11 mouse cellular contexts compared by ENCODE assay signal in the genomic region with DNA sequence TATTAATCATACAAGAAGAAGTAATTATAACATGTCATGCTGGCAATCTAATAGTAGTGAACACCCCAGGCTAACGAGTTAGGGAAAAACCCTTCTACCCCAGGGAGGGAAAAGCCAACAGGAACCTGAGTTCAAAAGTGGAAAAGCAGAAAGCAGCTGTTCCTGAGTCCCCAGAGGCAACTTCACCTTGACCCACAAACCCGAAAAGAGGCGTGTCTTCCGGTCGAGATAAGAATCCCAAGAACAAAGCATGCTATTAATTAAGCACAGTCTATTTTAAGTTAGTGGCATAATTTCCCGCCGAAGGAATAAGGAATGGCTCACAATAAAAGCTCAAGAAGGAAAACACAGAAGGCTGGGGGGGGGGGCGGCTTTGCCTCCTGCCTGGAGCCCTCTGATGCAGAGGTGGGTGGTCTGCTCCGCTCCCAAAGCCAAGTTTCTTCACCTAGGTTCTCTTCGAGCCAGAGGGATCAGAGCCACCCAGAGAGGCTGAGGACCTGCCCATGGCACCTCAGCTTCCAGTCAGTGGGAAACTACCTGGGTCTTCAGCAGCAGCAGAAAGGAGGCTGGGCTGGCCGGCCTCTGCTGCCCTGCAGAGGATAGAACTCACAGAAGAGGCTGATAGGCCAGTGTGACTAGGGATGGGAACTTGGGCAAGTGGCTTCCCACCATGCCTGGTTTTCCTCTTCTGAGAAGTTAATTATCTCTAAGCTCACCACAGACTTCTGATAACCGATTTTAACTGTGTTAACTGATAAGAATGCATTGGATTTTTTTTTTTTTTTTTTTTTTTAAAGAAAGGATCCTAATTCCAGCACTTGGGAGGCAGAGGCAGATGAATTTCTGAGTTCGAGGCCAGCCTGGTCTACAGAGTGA. TPM values are rescaled to one million over a fixed set of nuclear protein-coding genes. Genes with fewer than 3 reads are reported as not detected.
DNase-seq lines count a peak whose midpoint lies in the region; ATAC-seq and TF ChIP-seq lines count a peak whose summit lies in the region.
"Had no signal": no experiment of that assay in that cellular context is flagged by ENCODE, and none has a peak within 500 bp of the region (broad histone marks: within the 10 kb centered on the region; RNA-seq: fewer than 3 reads in every experiment).

No protein-coding gene starts in this region.

- TF ChIP-seq CTCF in kidney, postnatal 0 days (IDR thresholded peaks at IDR 0.05; ENCODE audit: low read depth) = no peak

- H3K27me3 ChIP-seq in kidney, postnatal 0 days (ENCODE audit: insufficient read depth, low read length) = no peaks in the 10 kb centered on the region

- no peak overlapping the region for H3K4me3 ChIP-seq in kidney, postnatal 0 days (replicated peaks; ENCODE audit: low read depth, low read length)

- H3K9me3 ChIP-seq in kidney, postnatal 0 days (replicated peaks; ENCODE audit: low read length) = no peaks in the 10 kb centered on the region

- no peaks in the 10 kb centered on the region for H3K36me3 ChIP-seq in kidney, postnatal 0 days (ENCODE audit: insufficient read depth, low read length)

- no peak for ATAC-seq in kidney, postnatal 0 days (replicated peaks; ENCODE audit: low FRiP score, low read depth)

- WGBS in kidney, postnatal 0 days = 40% methylated on average over 13 of the region's 13 CpGs

- peak overlapping the region; percentile 80 for H3K27ac ChIP-seq in kidney, postnatal 0 days

- peaks cover 17% of the 10 kb centered on the region; the same call in 1 of the 2 replicates for H3K4me1 ChIP-seq in kidney, postnatal 0 days (replicated peaks; ENCODE audit: insufficient read depth, low read length)

- intact Hi-C loops in heart, postnatal 14 days (cut with DNase I) = loop anchor here (2.0 kb wide), 1 partner anchor 75 kb away; no protein-coding TSS in a partner anchor
- intact Hi-C loops in left cerebral cortex, postnatal 25 days (cut with DNase I) = no loop called here

- peak; percentile 66 to 81 for DNase-seq in heart, adult 9 months (ENCODE audit: low spot score in 2 of 2)
- DNase-seq in heart, postnatal 14 days = no peak
- peak; percentile 76 for DNase-seq in 416B (ENCODE audit: low read depth)
- peak; percentile 55 for DNase-seq in adrenal gland, adult 8-10 months
- peak; percentile 73 for DNase-seq in kidney, postnatal 0 days (ENCODE audit: low spot score)
- DNase-seq in spleen, postnatal 14 days (ENCODE audit: low spot score in 2 of 2) = no peak
- no peak for DNase-seq in left cerebral cortex, postnatal 25 days (ENCODE audit: low spot score in 2 of 2)
- no peak for DNase-seq in embryo, embryonic 10 days (ENCODE audit: low spot score)
- DNase-seq: cerebellum, postnatal 14 days; left cerebral cortex, postnatal 4 days had no signal

- 0 out of 2 replicates have a peak overlapping the region, but pooled peaks have one; percentile 14 for H3K9ac ChIP-seq in kidney, postnatal 0 days (ENCODE audit: low read depth, low read length)

- H3K4me2 ChIP-seq in kidney, postnatal 0 days (ENCODE audit: low read length) = no peak overlapping the region

RNA-seq across cellular contexts. Expression of gene Mlec, which starts 3.3 kb away (rescaled TPM):
- 10 to 100 TPM; 70.0 to 77.1 TPM for total RNA-seq in heart, postnatal 14 days (2021)
- 100 to 1,000 TPM; 207 to 274 (median 239) TPM for total RNA-seq in adrenal gland, adult 8-10 months (2022)
- polyA plus RNA-seq in kidney, postnatal 0 days (2015; fragmentation: Nextera tagmentation; extraction: Ambion mirVana) = 43.6 and 44.4 TPM in 2 replicates
- 10 to 100 TPM; 86.2 to 87.5 TPM for total RNA-seq in left cerebral cortex, postnatal 25 days (2021)

RNA-seq across cellular contexts. Expression of gene Unc119b, which starts 26.5 kb away (rescaled TPM):
- 10 to 100 TPM; 24.7 to 25.8 TPM for total RNA-seq in heart, postnatal 14 days (2021)
- 10 to 100 TPM; 38.8 to 51.9 (median 45.7) TPM for total RNA-seq in adrenal gland, adult 8-10 months (2022)
- 40.8 and 42.7 TPM in 2 replicates for polyA plus RNA-seq in kidney, postnatal 0 days (2015; fragmentation: Nextera tagmentation; extraction: Ambion mirVana)
- total RNA-seq in left cerebral cortex, postnatal 25 days (2021) = 10 to 100 TPM; 27.1 to 28.8 TPM

RNA-seq across cellular contexts. Expression of gene Cabp1, which starts 32.9 kb away (rescaled TPM):
- total RNA-seq in heart, postnatal 14 days (2021) = 1 to 10 TPM; 3.5 to 4.0 TPM
- total RNA-seq in adrenal gland, adult 8-10 months (2022) = 10 to 100 TPM; 11.8 to 59.6 (median 41.5) TPM
- polyA plus RNA-seq in kidney, postnatal 0 days (2015; fragmentation: Nextera tagmentation; extraction: Ambion mirVana) = 0.87 and 1.2 TPM in 2 replicates
- 100 to 1,000 TPM; 295 to 302 TPM for total RNA-seq in left cerebral cortex, postnatal 25 days (2021)
- total RNA-seq: neutrophil, adult 5-6 weeks had no signal

RNA-seq across cellular contexts. Expression of gene Acads, which starts 42.2 kb away (rescaled TPM):
- 100 to 1,000 TPM; 196 to 208 TPM for total RNA-seq in heart, postnatal 14 days (2021)
- 100 to 1,000 TPM; 122 to 219 (median 173) TPM for total RNA-seq in adrenal gland, adult 8-10 months (2022)
- 105 and 117 TPM in 2 replicates for polyA plus RNA-seq in kidney, postnatal 0 days (2015; fragmentation: Nextera tagmentation; extraction: Ambion mirVana)
- 1 to 10 TPM; 6.8 TPM for total RNA-seq in left cerebral cortex, postnatal 25 days (2021)

Comparison
In these comparisons a context has a peak if more than half of its experiments do, and no peak if none do; other contexts are left out.
1. DNase-seq: peak in heart, adult 9 months (2 of 2), 416B (single experiment), adrenal gland, adult 8-10 months (single experiment) and kidney, postnatal 0 days (single experiment); none in heart, postnatal 14 days (0 of 2), spleen, postnatal 14 days (0 of 2), left cerebral cortex, postnatal 25 days (0 of 2) and embryo, embryonic 10 days (single experiment).
2. RNA of gene Cabp1, which starts 32.9 kb away (total RNA-seq): 295 to 302 TPM in left cerebral cortex, postnatal 25 days; 11.8 to 59.6 TPM in adrenal gland, adult 8-10 months and 3.5 to 4.0 TPM in heart, postnatal 14 days; every median in the first group is over 4 times any median in the second.